Mouse (Mus musculus): ENCODE results near the gene Ramp3.

DNA sequence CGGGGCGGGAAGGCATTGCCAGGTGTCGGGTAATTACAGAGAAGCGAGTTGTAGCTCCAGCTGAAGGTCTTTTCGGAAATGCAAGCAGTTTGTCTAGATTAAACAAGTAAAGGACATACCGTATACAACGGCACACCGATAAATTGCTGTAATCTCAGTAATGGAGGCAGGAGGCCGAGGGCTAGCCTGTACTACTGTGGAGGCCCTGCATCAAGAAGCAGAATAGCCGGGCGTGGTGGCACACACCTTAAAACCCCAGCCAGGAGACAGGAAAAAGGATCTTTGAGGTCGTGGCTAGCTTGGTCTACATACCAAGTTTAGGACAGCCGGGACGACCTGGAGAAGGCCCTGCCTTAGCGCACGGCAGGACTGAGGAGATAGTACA lies 31.9 kb upstream of the Ramp3 start:
- TF ChIP-seq POLR2A (IDR thresholded peaks at IDR 0.05; ENCODE audit: low read depth, low read length) (no peak), CTCF (IDR thresholded peaks at IDR 0.05; ENCODE audit: extremely low read depth, insufficient read length, insufficient replicate concordance, low read depth, low read length) (no peak)
